Mouse (Mus musculus) hindbrain, postnatal 0 days (tissue): ENCODE data around the gene Chst11. TPM values are rescaled to one million over a fixed set of nuclear protein-coding genes. Genes with fewer than 3 reads are reported as not detected.

Experiments used
- ATAC-seq: fragments of 200-750 bp; cut with Nextera tagmentation; 2 replicates; pipeline ENCODE4 v1.8.0; 2017; ENCODE audit warnings: mild to moderate bottlenecking, moderate TSS enrichment, moderate library complexity
- DNase-seq: peaks from one replicate; pipeline ENCODE4 v3.0.0-alpha.2; 2015; ENCODE audit warnings: low spot score
- H3K27ac ChIP-seq: fragments of 300-500 bp; sonication (generic); 2 replicates; pipeline ENCODE4 v1.5.1; 2014; ENCODE audit warnings: mild to moderate bottlenecking
- H3K27me3 ChIP-seq: fragments of 300-500 bp; sonication (generic); 2 replicates; pipeline ENCODE4 v1.6.1; 2014; ENCODE audit warnings: low read length, mixed read lengths; ENCODE audit not compliant: insufficient read depth
- H3K36me3 ChIP-seq: fragments of 300-500 bp; sonication (generic); 2 replicates; pipeline ENCODE4 v1.6.1; 2014; ENCODE audit warnings: low read length, mixed read lengths; ENCODE audit not compliant: insufficient read depth
- H3K4me1 ChIP-seq: fragments of 300-500 bp; sonication (generic); 2 replicates; pipeline ENCODE4 v1.6.1; 2014; ENCODE audit warnings: antibody characterized with exemption, low read length, mixed read lengths; ENCODE audit not compliant: insufficient read depth
- H3K4me2 ChIP-seq: fragments of 300-500 bp; sonication (generic); 2 replicates; pipeline ENCODE4 v1.6.1; 2014; ENCODE audit warnings: low read depth, mild to moderate bottlenecking, low read length, moderate library complexity, mixed read lengths
- H3K4me3 ChIP-seq: fragments of 300-500 bp; sonication (generic); 2 replicates; pipeline ENCODE4 v1.5.1; 2014; ENCODE audit warnings: low read length
- H3K9ac ChIP-seq: fragments of 300-500 bp; sonication (generic); replicated peaks from 2 replicates; pipeline ENCODE4 v1.6.1; 2014; ENCODE audit warnings: mild to moderate bottlenecking, low read length, moderate library complexity, mixed read lengths
- H3K9me3 ChIP-seq: fragments of 300-500 bp; sonication (generic); 2 replicates; pipeline ENCODE4 v1.6.1; 2016; ENCODE audit warnings: low read length, mixed read lengths
- CTCF ChIP-seq: IDR thresholded peaks from 2 replicates; pipeline ENCODE4 v1.5.1; 2016; ENCODE audit warnings: antibody characterized with exemption, control low read depth, low read depth
- WGBS: fragments of 180-500 bp; shearing (Covaris S2); extraction: QIAGEN DNeasy Blood & Tissue Kit; methylation state at CpG from one replicate; pipeline ENCODE4 v1.1.7; 2014; 5-methylcytosine and 5-hydroxymethylcytosine counted together
- polyA plus RNA-seq: library from polyadenylated mRNA; unstranded; fragments of >200 nt; fragmentation: Nextera tagmentation; extraction: Ambion mirVana; gene quantifications from 2 replicates; pipeline ENCODE4 v1.2.1, GENCODE M21; 2015
- total RNA-seq: library from RNA; depleted of rRNA; stranded (reverse); fragments of >200 nt; gene quantifications from 2 replicates; pipeline ENCODE4 v1.2.3, GENCODE M21; 2014

Gene Chst11
- total and polyA plus RNA-seq, 2 experiments from 2014 or later: 2.9 to 22.3 TPM

DNA sequence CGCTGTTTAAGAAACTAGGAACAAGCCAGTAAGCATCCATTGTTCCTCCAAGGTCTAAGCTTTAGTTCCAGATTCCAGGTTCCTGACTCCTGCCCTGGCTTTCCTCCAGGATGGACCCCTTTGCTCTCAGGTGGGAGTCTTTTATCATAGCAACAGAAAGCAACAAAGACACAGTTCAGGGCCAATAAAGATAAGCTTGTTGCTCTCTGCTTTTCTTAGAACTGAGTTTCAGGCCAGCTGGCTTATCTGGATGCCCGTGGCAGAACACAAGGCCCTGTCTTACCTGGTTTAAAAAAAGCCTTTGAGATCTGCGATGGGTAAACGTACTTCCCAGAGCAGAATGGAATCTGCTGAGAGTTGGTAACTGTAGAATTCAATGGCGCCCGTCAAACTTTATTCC, 42.4 kb downstream of the Chst11 start:
- no peaks in the 10 kb centered on the region for H3K27me3 ChIP-seq
- no peaks in the 10 kb centered on the region for H3K36me3 ChIP-seq
- 82% methylated on average over 6 of the region's 6 CpGs for WGBS
- no peak overlapping the region for H3K9ac ChIP-seq
- no peak overlapping the region for H3K27ac ChIP-seq
- TF ChIP-seq CTCF: no peak
- no peaks in the 10 kb centered on the region for H3K9me3 ChIP-seq
- no peak for ATAC-seq
- H3K4me3 ChIP-seq: no peak overlapping the region
- no peak for DNase-seq
- H3K4me2 ChIP-seq: no peak overlapping the region
- H3K4me1 ChIP-seq: no peaks in the 10 kb centered on the region

DNA sequence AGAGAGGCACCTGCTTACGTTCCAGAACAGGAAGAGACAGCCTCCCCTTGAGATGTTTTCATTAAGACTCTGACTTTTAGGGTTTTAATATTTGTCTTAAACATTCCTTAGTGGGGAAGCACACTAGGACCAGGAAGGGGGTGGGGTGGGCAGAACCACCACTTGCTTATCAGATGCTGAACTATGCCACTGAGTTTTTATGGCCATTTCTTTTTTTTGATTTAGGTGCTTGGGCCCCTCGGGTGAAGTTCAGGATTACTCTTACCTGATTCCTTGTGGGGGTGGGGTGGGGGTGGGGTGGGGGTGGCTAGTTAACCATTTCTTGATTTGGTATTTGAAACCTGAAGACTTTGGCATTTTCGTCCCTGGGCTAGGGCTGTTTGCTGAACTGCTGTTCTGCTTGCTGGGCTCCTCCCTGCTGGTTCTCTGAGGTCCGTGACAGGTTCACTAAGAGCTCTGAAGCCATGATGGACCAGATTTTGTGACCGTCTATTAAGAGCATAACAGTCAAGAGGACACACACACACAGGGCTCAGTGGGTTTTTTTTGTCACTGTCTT, 44.9 kb downstream of the Chst11 start:
- no peaks in the 10 kb centered on the region for H3K4me1 ChIP-seq
- H3K9me3 ChIP-seq: no peaks in the 10 kb centered on the region
- ATAC-seq (no peak), DNase-seq (no peak)
- H3K36me3 ChIP-seq: no peaks in the 10 kb centered on the region
- H3K9ac ChIP-seq: no peak overlapping the region
- no peak overlapping the region for H3K4me3 ChIP-seq
- H3K4me2 ChIP-seq: no peak overlapping the region
- TF ChIP-seq CTCF: no peak
- H3K27me3 ChIP-seq: no peaks in the 10 kb centered on the region
- 69% methylated on average over 4 of the region's 5 CpGs for WGBS
- no peak overlapping the region for H3K27ac ChIP-seq

DNA sequence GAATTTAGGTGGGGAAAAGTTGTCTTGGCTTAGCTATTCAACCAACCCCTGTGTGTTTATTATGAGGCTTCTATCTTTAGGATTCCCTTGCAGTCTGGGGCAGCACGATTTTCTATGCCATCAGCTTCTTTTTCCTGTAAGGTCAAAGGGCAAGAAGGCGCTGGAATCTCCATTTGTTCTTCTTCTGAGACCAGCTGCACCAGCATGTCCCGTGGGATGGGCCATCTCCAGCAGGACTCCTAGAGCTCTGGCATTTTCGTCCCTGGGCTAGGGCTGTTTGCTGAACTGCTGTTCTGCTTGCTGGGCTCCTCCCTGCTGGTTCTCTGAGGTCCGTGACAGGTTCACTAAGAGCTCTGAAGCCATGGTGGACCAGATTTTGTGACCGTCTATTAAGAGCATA, 45.6 kb downstream of the Chst11 start:
- Histone ChIP-seq H3K4me3 (no peak overlapping the region), H3K27me3 (no peaks in the 10 kb centered on the region), H3K9me3 (no peaks in the 10 kb centered on the region), H3K36me3 (no peaks in the 10 kb centered on the region), H3K9ac (no peak overlapping the region), H3K4me2 (no peak overlapping the region), H3K27ac (no peak overlapping the region), H3K4me1 (no peaks in the 10 kb centered on the region)
- ATAC-seq (no peak), DNase-seq (no peak)
- WGBS: 30% methylated on average over 6 of the region's 6 CpGs
- no peak for TF ChIP-seq CTCF

DNA sequence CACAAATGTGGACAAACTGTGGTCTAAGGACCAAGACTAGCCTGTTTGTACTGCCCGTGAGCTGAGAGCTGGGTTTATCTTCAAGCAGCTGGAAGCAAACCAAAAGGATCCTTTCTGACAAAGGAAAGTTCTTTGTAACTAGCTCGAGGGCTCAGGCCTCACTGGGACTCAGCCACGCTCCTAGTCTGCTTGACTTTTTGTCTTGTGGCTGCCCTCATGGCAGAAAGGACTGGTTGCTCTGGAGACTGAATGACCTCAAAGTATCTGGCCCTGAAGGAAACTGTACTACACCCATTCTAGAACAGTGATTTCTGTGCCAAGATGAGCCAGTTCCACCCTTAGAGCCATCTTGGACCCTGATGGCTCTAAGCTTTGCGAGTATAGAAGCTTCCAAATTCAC, 46.3 kb downstream of the Chst11 start:
- H3K27me3 ChIP-seq: no peaks in the 10 kb centered on the region
- DNase-seq (peak; percentile 22), ATAC-seq (no peak)
- H3K4me3 ChIP-seq: no peak overlapping the region
- no peaks in the 10 kb centered on the region for H3K4me1 ChIP-seq
- H3K27ac ChIP-seq: no peak overlapping the region
- H3K4me2 ChIP-seq: no peak overlapping the region
- no peak overlapping the region for H3K9ac ChIP-seq
- 49% methylated on average over 4 of the region's 4 CpGs for WGBS
- TF ChIP-seq CTCF: no peak
- H3K36me3 ChIP-seq: no peaks in the 10 kb centered on the region
- no peaks in the 10 kb centered on the region for H3K9me3 ChIP-seq

DNA sequence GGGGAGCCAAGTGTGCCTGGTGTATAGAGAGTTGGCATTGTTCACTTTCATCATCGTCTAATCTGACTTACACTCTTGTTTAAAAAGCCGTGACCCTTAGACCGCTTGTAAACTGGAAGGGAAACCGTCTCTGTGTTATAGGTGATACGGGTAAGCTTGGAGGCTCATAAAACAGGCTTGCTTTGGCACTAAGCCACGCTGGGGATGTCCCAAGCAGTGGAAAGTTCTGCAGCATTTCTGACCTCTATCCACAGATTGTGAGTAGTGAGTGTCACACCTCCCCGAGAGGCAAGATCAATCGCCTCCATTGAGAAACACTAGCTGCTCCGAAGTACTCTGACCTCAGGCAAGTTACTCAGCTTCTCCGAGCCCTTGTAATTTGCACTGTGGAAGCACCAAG, 47.3 kb downstream of the Chst11 start:
- ATAC-seq: no peak
- TF ChIP-seq CTCF: no peak

DNA sequence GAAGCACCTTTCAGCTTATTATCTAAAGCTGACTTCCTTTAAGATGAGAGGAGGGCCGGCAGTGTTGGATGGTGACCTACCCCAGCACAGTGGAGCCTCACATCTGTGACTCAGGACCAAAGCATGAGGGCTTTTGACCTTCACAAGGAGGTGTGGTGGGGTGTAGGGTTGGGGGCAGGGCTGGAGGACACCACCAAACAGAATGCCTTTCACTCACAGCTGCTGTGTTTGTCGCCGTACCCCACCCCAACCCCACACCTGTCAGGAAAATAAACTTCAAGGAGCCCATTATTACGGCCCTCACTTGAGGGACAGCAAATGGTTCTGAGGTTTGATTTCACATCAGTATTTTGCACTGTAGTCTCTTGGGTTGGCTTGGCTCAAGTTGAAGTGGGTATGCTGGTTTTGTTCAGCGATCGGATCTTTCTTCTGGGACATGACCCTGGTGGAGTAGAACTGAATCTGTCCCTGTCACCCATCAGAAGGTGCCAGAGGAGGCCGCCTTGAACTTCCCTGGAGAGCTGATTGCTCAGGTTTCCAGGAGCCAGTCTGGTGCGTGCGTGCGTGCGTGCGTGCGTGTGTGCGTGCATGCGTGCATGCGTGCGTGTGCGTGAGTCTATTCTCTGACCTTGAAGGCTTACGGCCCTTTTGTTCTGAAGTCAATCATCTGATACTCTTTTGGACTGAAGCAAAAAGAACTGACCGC, 51.2 kb downstream of the Chst11 start:
- ATAC-seq (no peak), DNase-seq (no peak)
- Histone ChIP-seq H3K4me3 (no peak overlapping the region), H3K9ac (no peak overlapping the region), H3K27ac (no peak overlapping the region), H3K36me3 (no peaks in the 10 kb centered on the region), H3K4me1 (0 out of 2 replicates have a peak, but pooled peaks cover 7% of the 10 kb centered on the region), H3K27me3 (no peaks in the 10 kb centered on the region), H3K4me2 (no peak overlapping the region), H3K9me3 (no peaks in the 10 kb centered on the region)
- 66% methylated on average over 20 of the region's 20 CpGs for WGBS
- no peak for TF ChIP-seq CTCF

More for the DNA sequence above, 47.3 kb downstream of the Chst11 start:
- WGBS: 71% methylated on average over 10 of the region's 10 CpGs
- H3K4me2 ChIP-seq: no peak overlapping the region
- no peaks in the 10 kb centered on the region for H3K36me3 ChIP-seq
- no peak overlapping the region for H3K27ac ChIP-seq
- H3K27me3 ChIP-seq: no peaks in the 10 kb centered on the region
- DNase-seq: no peak
- no peaks in the 10 kb centered on the region for H3K9me3 ChIP-seq
- H3K9ac ChIP-seq: no peak overlapping the region
- no peak overlapping the region for H3K4me3 ChIP-seq
- H3K4me1 ChIP-seq: 0 out of 2 replicates have a peak, but pooled peaks cover 4% of the 10 kb centered on the region

DNA sequence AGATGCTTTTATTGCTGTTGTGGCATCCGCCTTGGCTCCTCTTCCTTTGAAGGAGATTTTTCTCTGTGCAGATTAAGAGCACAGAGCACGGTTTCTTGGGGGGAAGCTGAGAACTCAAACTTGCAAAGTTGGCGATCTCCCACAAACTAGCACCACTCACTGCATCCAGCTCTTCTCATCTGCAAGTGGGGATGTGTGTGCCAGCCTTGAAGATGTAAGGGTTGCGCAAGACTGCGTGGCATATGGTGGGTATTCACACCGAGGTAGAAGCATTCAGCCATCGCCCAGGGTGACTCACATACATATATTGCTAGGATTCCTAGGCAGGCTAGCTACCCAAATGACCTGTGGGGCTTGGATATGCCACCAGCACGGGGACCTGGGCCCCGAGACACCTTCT, 52.9 kb downstream of the Chst11 start:
- Histone ChIP-seq H3K9ac (no peak overlapping the region), H3K4me3 (no peak overlapping the region), H3K4me1 (peaks cover 15% of the 10 kb centered on the region; the same call in 1 of the 2 replicates), H3K27ac (no peak overlapping the region), H3K27me3 (no peaks in the 10 kb centered on the region), H3K36me3 (no peaks in the 10 kb centered on the region), H3K4me2 (no peak overlapping the region), H3K9me3 (no peaks in the 10 kb centered on the region)
- DNase-seq: no peak
- TF ChIP-seq CTCF: no peak
- no peak for ATAC-seq
- WGBS: 86% methylated on average over 9 of the region's 9 CpGs
